Comparison of ENCODE assay signal across 10 mouse cellular contexts in genomic region chr4:128803569-128803968, GRCm38 (mm10). TPM values are rescaled to one million over a fixed set of nuclear protein-coding genes. Genes with fewer than 3 reads are reported as not detected.
DNase-seq lines count a peak whose midpoint lies in the region; ATAC-seq and TF ChIP-seq lines count a peak whose summit lies in the region.
"Had no signal": no experiment of that assay in that cellular context is flagged by ENCODE, and none has a peak within 500 bp of the region (broad histone marks: within the 10 kb centered on the region; RNA-seq: fewer than 3 reads in every experiment).

No protein-coding gene starts in this region.

- H3K27ac ChIP-seq in neural tube, embryonic 11.5 days (ENCODE audit: low read depth, low read length), result no peak overlapping the region
- peak overlapping the region; percentile 98; the same call in 1 of the 2 replicates for H3K27ac ChIP-seq in limb, embryonic 15.5 days
- H3K27ac ChIP-seq in stomach, postnatal 0 days (replicated peaks), result no peak overlapping the region; the same call in 1 of the 2 replicates
- no peak overlapping the region for H3K27ac ChIP-seq in left cerebral cortex, adult 2 months

- H3K4me2 ChIP-seq in neural tube, embryonic 11.5 days (ENCODE audit: low read depth), result peak overlapping the region; percentile 98
- peak overlapping the region; percentile 86 for H3K4me2 ChIP-seq in limb, embryonic 15.5 days
- peak overlapping the region; percentile 92 for H3K4me2 ChIP-seq in stomach, postnatal 0 days (replicated peaks; ENCODE audit: low read depth)

- no peaks in the 10 kb centered on the region for H3K36me3 ChIP-seq in neural tube, embryonic 11.5 days (ENCODE audit: control insufficient read depth, insufficient read depth, low read length)
- 0 out of 2 replicates have a peak, but pooled peaks cover 5% of the 10 kb centered on the region for H3K36me3 ChIP-seq in limb, embryonic 15.5 days
- no peaks in the 10 kb centered on the region; the same call in 1 of the 2 replicates for H3K36me3 ChIP-seq in stomach, postnatal 0 days (ENCODE audit: control insufficient read depth, insufficient read depth, low read length)

- H3K9me3 ChIP-seq in neural tube, embryonic 11.5 days (ENCODE audit: control insufficient read depth, low read length), result no peaks in the 10 kb centered on the region
- H3K9me3 ChIP-seq in limb, embryonic 15.5 days, result no peaks in the 10 kb centered on the region
- no peaks in the 10 kb centered on the region for H3K9me3 ChIP-seq in stomach, postnatal 0 days (ENCODE audit: control insufficient read depth, low read length)

- H3K27me3 ChIP-seq in neural tube, embryonic 11.5 days (ENCODE audit: control insufficient read depth, insufficient read depth, low read length), result no peaks in the 10 kb centered on the region
- H3K27me3 ChIP-seq in limb, embryonic 15.5 days, result no peaks in the 10 kb centered on the region
- no peaks in the 10 kb centered on the region for H3K27me3 ChIP-seq in stomach, postnatal 0 days (ENCODE audit: control insufficient read depth, insufficient read depth, low read length)

- H3K4me1 ChIP-seq in neural tube, embryonic 11.5 days (ENCODE audit: control insufficient read depth, insufficient read depth, low read length), result peaks cover 28% of the 10 kb centered on the region
- H3K4me1 ChIP-seq in limb, embryonic 15.5 days, result peaks cover 57% of the 10 kb centered on the region
- peaks cover 13% of the 10 kb centered on the region for H3K4me1 ChIP-seq in stomach, postnatal 0 days (replicated peaks; ENCODE audit: control insufficient read depth, insufficient read depth)

- TF ChIP-seq CTCF in stomach, postnatal 0 days (IDR thresholded peaks at IDR 0.05; ENCODE audit: low read depth), result no peak
- TF ChIP-seq CTCF in left cerebral cortex, adult 2 months (IDR thresholded peaks at IDR 0.05), result no peak

- H3K9ac ChIP-seq in neural tube, embryonic 11.5 days (ENCODE audit: low read length), result peak overlapping the region; percentile 99
- H3K9ac ChIP-seq in limb, embryonic 15.5 days, result no peak overlapping the region
- H3K9ac ChIP-seq in stomach, postnatal 0 days (ENCODE audit: low read length), result peak overlapping the region; percentile 38; the same call in 1 of the 2 replicates

- no peak for TF ChIP-seq EP300 in stomach, postnatal 0 days (optimal IDR thresholded peaks at IDR 0.05)

- peak; percentile 20 for DNase-seq in cerebellum, adult 9-11 months
- DNase-seq in cerebellum, postnatal 14 days, result no peak
- no peak for DNase-seq in neural tube, embryonic 11.5 days (ENCODE audit: low spot score)
- DNase-seq in neural tube, embryonic 10.5 days (ENCODE audit: extremely low spot score, low spot score), result no peak
- peak; percentile 12 for DNase-seq in stomach, postnatal 0 days (ENCODE audit: low spot score)
- DNase-seq in left cerebral cortex, adult 2 months (ENCODE audit: extremely low spot score in 1 of 2, low spot score in 2 of 2), result no peak
- DNase-seq in left cerebral cortex, postnatal 14 days (ENCODE audit: low spot score in 2 of 2), result no peak
- DNase-seq: cerebellum, postnatal 25 days had no signal

- intact Hi-C loops in left cerebral cortex, adult 2 months (cut with DNase I), result no loop called here
- intact Hi-C loops in left cerebral cortex, postnatal 14 days (cut with DNase I), result no loop called here

- peak overlapping the region; percentile 99 for H3K4me3 ChIP-seq in neural tube, embryonic 11.5 days (ENCODE audit: low read depth, low read length)
- peak overlapping the region; percentile 80 for H3K4me3 ChIP-seq in limb, embryonic 15.5 days
- no peak overlapping the region for H3K4me3 ChIP-seq in stomach, postnatal 0 days (ENCODE audit: low read depth, low read length)
- H3K4me3 ChIP-seq in left cerebral cortex, adult 2 months, result no peak overlapping the region

- ATAC-seq in neural tube, embryonic 11.5 days (ENCODE audit: insufficient read depth, low FRiP score, low TSS enrichment), result no peak
- no peak for ATAC-seq in limb, embryonic 15.5 days (ENCODE audit: insufficient number of reproducible peaks, low FRiP score, low TSS enrichment, low read depth)
- no peak for ATAC-seq in stomach, postnatal 0 days (ENCODE audit: low FRiP score, low TSS enrichment)

- WGBS in neural tube, embryonic 11.5 days, result 58% methylated on average over 5 of the region's 5 CpGs
- WGBS in limb, embryonic 15.5 days, result 43% methylated on average over 5 of the region's 5 CpGs
- WGBS in stomach, postnatal 0 days, result 43% methylated on average over 5 of the region's 5 CpGs

RNA-seq across cellular contexts. Expression of gene Zfp362, which starts 2.3 kb away (rescaled TPM):
- polyA plus RNA-seq in neural tube, embryonic 11.5 days (2014; fragmentation: Nextera tagmentation; extraction: Ambion mirVana), result 46.6 and 50.1 TPM in 2 replicates
- 33.1 and 37.4 TPM in 2 replicates for polyA plus RNA-seq in limb, embryonic 15.5 days (2015; fragmentation: Nextera tagmentation; extraction: Ambion mirVana)
- polyA plus RNA-seq in stomach, postnatal 0 days (2015; fragmentation: Nextera tagmentation; extraction: Ambion mirVana), result 11.3 and 13.9 TPM in 2 replicates
- total RNA-seq in left cerebral cortex, adult 2 months (2021), result 10 to 100 TPM; 27.1 to 28.1 TPM
- 10 to 100 TPM; 37.9 to 39.1 TPM for total RNA-seq in left cerebral cortex, postnatal 14 days (2021)

RNA-seq across cellular contexts. Expression of gene A3galt2, which starts 48.4 kb away (rescaled TPM):
- 0.33 and 0.45 TPM in 2 replicates for polyA plus RNA-seq in neural tube, embryonic 11.5 days (2014; fragmentation: Nextera tagmentation; extraction: Ambion mirVana)
- 0.24 and 0.25 TPM in 2 replicates for polyA plus RNA-seq in limb, embryonic 15.5 days (2015; fragmentation: Nextera tagmentation; extraction: Ambion mirVana)
- 0.02 TPM in 1 of 2 replicates, not detected in the other for polyA plus RNA-seq in stomach, postnatal 0 days (2015; fragmentation: Nextera tagmentation; extraction: Ambion mirVana)
- total RNA-seq in left cerebral cortex, adult 2 months (2021), result under 1 TPM; 0.27 to 0.54 TPM
- under 1 TPM; 0.42 to 0.75 TPM for total RNA-seq in left cerebral cortex, postnatal 14 days (2021)
- total RNA-seq: hematopoietic stem cell, adult 5-6 weeks had no signal

Comparison
In these comparisons a context has a peak if more than half of its experiments do, and no peak if none do; other contexts are left out.
1. DNase-seq: peak in cerebellum, adult 9-11 months (single experiment) and stomach, postnatal 0 days (single experiment); none in cerebellum, postnatal 14 days (0 of 2), neural tube, embryonic 11.5 days (single experiment), neural tube, embryonic 10.5 days (single experiment), left cerebral cortex, adult 2 months (0 of 2) and left cerebral cortex, postnatal 14 days (0 of 2).
2. H3K4me3 ChIP-seq: peak in neural tube, embryonic 11.5 days (single experiment) and limb, embryonic 15.5 days (single experiment); none in stomach, postnatal 0 days (single experiment) and left cerebral cortex, adult 2 months (single experiment).
3. Peak in every context shown above with its lines, with median percentiles within 50 percentile points of each other: H3K4me2 ChIP-seq.